Mouse (Mus musculus) ZHBTc4 (cell line): ENCODE measurements around the gene St6galnac5.
A peak's percentile ranks its signal among the peaks of the same experiment; 100 is the strongest.

ENCODE experiments used
- DNase-seq: peaks from one replicate; pipeline ENCODE4 v3.0.0-alpha.2; 2011; ENCODE audit warnings: low read depth, low spot score

Gene St6galnac5

DNA sequence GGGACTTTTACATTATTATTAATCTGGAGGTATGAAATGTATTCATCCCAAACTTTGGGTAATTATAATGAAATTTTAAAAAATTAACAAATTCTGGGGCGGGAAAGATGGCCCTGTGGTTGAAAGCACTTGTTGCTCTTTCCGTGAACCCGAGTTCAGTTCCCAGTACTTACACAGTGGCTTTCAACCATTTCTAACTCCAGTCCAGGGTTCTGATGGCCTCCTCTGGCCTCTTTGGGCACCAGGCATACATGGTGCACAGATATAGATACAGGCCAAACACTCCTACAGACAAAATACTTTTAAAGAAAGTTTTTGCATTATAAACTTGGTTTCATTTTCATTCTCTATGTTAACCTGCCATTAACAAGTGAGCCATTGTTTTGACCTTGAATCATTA is 68.4 kb downstream of the St6galnac5 start:
- no peak for DNase-seq

DNA sequence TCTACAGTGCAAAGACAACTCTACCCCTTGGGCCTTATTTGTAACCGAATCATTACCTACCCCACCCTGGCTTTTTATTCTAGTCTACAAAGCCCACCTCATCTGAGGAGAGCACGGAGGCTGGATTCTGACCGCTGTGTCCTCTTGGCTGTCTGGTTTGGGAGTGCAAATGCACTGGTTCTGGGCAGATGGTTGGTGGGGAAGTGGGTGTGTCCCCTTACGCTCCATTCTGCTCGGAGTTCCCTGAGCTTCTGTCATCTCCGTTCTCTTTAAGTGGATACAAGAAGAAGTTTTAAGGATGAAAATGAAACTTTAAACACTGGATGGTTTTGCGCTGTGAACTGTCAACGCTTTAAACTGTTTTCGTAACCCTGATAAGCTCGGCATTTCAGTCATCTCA is 68.9 kb downstream of the St6galnac5 start:
- DNase-seq, result no peak

DNA sequence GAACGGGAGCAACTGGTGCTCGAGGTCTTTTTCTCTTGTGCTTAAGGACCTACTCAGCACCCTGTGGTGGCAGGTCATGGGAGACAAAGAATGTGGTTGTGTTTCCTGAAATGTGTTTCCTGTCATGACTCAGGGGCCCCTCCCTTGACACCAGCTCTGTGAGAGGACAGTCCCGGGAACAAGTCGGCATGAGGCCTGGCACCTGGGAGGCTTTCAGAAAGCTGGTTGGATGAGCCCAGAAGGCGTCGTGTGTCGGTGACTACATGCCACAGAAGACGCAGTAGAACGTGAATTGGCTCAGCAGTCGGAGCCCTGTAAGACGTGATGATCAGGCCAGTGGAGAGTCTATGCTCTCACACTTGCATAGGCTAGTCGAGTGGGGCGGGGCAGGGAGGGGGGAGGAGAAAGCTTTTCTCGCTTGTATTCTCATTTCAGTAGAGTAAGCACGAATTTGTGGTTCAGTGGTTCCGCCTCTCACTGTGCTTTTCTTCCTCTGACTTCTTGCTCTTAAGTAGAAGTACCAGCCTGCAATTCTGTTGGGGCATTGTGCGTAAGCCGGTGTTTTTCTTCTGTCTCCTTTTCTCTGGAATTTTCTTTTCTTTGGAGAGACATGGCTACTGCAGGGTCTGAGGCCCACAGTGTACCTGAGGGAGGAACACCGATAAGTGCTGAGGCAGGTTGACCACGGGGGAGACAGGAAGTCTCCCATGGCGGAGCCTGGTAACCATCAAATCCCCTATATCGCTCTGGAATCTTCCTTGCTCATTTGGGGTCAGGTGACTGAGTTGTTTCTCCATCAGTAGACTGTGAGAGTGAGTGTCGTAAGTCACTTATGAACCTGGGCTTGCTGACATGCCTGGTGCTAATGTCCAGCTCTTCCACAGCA is 69.6 kb downstream of the St6galnac5 start:
- peak; percentile 25 for DNase-seq

DNA sequence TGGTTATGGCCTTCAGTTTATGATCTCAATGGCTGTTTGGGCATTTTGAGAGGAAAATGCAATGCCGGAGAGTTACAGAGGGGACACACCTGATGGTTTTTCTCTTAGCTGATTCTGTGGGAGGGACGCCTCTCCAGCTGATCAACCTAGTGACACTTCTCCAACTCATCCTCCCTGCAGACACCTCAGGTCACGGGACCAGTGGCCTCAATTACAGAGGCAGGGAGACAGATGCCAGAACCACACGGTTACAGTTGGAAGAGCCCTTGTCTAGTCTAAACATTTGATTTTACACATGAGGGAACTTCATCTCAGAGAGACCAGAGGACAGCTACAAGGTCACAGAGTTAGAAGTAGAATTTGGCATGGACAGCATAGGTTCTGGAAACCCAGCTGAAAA is 70.5 kb downstream of the St6galnac5 start:
- DNase-seq, result no peak

DNA sequence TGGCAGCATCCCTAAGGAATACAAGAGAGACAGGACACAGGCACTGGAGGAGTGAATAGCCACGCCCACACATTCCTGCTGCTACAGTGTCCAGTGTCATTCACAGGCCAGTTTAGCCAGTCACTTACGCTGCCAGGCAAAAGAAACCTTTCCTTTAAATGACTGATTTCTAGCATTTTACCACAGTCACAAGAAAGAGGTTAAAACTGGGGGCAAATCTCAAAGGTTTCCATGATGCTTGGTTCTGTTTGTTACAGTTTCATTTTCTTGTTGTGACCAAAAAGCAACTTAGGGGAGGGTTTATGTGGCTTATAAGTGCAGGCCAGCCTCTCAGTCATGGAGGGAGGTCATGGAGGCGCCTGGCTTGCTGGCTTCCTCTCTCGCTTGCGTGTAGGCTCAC is 74.4 kb downstream of the St6galnac5 start:
- DNase-seq, result no peak

DNA sequence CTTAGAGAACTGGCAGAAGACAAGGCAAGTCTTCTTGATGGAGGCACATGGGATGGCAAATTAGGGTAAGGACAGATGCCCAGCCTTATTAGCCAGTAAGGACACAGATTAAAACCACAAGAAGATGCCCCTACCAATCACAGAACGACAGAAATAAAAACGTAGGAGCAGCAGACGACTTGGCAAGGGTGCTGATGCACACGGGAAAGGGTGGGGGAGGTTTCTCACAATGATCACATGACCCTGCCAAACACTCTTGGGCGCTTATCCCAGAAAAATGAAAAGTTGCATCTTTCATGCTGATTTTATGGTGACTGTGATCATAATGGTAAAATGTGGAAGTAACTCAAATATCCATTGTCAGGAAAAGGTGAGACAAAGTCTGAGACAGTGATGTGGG is 75.0 kb downstream of the St6galnac5 start:
- no peak for DNase-seq

DNA sequence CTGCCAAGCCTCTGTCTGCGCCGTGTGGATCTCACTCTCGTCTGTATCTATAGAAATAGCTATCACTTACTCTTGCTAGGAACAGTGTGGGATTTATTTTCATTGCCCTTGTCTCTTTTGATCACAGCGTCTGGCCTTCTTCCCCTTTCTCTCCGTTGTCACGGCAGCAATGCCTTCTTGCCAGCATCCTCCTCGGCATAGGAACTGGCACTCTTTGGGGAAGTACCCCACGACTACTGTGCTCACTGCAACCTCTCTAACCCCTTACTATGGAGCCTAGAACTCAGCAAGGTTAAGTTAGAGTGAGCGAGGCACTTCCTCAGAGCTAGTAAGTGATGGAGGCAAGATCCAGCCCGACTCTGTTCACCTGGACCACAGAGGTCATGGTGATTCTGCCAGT is 76.2 kb downstream of the St6galnac5 start:
- no peak for DNase-seq

DNA sequence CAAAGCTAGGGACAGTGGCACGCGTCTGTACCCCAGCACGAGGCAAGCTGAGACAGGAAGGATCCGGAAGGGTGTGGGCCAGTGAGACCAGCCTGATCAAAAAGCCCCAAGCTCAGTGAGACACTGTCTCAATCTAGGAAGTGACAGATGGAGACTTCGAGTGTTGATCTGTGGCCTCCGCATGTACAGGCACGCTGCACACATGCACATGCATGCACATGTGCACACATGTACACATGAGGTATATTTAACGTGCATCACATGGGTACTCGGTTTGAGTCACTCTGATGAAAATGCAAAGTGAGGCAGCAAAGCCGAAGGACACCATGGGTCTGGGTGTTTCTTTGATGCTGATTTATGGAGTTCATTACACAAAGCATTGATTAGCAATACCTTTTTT is 77.0 kb downstream of the St6galnac5 start:
- DNase-seq, result no peak

DNA sequence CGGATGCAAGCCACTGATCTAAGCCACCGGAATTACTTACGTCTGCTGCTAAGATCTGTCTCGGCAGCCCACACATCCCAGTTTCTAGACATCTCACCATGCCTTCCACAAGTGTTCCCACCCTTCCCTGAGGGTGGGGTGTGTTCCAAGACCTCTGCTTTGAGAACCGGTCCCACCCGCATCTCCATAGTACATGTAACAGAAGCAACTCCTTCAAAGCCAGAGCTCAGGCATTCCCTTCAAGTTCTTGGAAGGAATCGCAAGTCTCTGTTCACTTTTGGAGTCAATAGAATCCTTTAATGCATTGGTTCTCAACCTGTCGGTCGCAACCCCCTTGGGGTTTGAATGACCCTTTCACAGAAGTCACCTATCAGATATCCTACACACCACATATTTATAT is 83.1 kb downstream of the St6galnac5 start:
- DNase-seq, result peak; percentile 87

DNA sequence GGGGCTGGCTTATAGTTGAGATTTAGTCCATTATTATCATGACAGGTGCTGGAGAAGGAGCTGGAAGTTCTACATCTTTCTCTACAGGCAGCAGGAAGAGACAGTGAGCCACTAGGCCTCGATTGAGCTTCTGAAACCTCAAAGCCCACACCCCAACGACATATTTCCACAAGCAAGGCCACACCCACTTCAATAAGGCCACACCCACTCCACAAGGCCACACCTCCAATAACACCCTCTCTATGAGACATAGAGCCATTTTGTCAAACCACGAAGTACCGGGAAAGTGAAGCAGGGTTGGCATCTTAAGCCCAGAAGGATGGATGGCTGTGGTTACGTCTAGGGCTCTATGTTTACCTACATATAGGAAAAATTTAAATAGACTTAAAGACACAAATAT is 84.8 kb downstream of the St6galnac5 start:
- no peak for DNase-seq

DNA sequence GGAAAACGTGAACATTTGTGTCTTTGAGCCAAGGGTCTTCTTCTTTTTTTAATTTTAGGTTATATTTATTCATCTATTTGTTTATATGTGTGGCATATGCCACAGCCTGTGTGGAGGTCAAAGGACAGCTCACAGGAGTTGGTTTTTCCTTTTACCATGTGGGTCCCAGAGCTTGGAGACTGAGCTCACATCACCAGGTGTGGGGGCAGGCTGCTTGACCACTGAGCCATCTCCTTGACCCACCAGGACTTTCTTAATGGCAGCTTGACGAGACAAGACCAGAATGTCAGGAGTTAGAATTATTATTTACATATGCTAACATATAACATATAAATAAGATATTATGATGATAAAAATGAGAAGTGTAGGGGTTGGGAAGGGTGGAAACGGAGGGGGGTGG is 85.9 kb downstream of the St6galnac5 start:
- DNase-seq, result no peak

DNA sequence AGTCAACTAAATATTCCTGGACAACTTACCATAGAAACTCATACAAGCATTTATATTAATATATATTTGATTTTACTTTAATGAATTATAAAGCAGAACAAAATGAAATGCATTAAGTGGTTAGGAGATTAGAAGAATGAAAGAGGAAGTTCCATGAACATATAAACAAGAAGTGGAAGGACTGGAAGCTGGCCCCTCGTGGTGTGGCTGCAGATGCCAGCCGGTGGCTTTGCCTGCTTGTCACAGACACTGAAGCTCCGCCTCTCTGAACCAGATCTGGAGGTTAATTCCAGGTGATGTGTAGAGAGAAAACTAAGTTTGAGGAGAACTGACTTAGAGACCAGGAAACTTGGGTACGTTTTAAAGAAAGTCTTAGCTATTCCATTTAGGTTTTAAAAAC is 87.1 kb downstream of the St6galnac5 start:
- no peak for DNase-seq

DNA sequence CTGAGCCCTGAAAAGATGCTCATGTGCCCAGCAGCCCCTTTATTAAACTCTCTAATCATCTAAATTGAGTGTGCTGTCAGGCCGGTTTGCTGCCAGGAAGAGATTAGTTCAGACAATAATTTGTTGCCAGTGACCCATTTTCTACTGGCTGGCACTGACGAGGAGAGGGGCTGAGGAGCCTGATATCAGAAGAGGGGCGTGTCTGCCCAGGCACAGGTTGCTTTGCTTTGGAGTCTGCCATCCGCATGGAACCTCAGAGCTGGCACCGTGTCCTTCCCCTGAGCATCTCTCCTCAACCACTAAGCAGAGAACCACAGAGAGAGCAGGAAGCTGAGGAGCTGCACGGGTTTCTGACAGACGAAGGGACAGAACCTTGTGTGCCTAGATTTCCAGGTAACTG is 93.9 kb downstream of the St6galnac5 start:
- no peak for DNase-seq

DNA sequence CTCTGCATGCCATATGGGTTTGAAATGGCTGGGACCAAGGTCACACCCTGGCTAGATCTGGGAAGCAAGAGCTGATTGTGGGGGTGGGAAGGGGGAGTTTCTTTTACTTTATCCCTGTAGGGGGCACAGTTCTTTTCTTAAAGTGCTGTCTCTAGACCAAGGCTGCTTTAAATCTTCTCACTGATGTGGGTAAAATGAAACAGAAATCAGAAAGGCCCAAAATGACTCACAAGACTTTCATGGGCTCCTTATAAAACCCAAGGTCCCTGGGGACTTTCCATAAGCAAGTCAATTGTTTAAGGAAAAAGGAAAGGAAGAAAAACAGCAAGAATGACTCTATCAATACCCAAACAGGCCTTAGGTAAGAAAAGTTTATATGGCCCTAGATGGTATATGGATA is 95.3 kb downstream of the St6galnac5 start:
- no peak for DNase-seq

DNA sequence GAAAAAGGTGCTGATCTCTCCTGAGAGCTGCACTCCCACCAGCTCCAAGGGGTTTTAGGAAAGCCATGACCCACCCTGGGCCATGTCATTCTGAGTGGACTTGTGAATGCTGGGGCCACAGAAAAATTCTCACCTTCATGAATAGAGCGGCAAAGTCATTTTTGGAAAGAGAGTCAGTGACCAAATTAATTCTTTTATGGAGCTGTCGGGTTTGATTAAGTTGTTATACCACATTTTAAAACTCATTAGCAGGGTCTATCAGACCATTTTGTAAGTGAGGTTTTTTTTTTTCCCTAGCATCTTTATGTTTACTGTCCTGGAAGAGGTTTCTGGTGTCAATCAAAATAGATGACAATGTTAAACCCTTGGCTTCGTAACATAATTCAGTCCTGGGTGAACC is 98.5 kb downstream of the St6galnac5 start:
- no peak for DNase-seq

DNA sequence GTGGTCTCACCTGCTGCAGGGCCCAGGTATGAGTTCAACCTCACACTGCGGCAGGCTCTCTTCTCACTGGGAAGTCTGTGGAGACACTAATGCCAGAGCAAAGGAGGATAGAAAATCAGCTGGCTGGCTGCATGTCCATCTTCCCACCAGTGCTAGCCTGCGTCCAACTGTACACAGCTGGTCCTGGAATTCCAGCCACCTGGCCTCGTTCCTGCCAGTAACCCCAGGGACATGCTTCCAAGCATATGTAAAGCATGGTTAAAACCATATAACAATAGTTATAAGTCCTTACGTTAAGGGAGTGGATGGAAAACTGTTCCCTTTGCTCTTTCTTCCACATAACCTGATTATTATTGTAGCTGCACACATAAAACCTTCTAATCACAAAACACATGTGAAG is 100.3 kb downstream of the St6galnac5 start:
- no peak for DNase-seq

DNA sequence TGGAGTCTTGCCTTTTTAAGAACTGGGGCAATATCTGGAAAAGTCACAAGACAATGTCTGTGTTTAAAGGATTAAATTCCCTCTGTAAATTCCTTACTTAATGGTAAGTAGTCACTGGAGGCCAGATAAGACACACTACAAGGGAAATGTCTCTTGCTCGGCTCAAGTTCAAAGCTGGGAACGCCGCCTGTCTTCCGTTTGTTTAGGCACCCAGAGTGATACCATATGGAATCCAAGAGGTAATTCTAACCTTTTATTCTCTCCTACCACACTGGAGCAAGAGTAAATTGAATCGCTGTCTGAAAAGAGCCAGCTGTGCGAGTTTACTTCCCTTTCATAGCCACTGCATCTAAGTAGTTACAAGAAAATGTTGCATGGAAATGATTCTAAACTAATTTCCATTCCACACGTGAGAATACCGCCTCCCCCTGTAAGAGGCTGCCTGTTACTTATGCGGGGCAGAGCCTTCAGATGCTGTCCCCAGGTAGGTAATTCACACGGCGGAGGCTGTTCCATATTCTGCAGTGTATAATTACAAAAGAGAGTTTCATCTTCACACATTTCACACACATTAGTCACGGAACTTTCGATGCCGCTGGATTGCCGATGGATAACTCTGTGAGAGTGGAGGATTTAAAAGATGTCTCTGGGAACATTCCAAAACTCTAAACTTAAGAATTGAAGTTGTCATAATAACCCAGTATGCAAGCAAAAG is 101.8 kb downstream of the St6galnac5 start:
- DNase-seq, result no peak

DNA sequence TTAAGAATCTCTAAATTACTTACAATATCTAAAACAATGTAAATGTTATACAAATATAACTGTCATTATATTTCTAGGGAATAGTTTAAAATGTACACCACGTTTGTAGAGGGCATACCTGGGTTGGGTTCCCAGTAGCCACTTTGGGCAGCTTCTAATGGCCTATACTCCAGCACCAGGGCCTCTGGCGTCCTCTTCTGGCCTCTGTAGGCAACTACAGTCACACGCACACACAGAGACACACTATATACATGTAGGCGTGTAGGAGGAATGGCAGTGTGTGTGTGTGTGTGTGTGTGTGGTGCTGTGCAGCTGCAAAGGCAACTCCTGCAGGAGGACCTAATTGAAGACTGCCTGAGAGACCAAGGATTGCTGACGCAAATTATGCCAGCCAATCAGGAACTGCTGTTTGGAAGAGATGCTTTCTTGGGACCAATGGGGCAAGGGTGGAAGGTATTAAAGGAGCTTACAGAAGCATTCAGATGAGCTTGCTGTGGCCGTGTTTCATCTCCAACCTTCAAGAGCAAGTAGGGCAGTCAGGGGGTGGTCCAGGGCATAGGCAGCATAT is 106.2 kb downstream of the St6galnac5 start:
- DNase-seq, result peak; percentile 16

DNA sequence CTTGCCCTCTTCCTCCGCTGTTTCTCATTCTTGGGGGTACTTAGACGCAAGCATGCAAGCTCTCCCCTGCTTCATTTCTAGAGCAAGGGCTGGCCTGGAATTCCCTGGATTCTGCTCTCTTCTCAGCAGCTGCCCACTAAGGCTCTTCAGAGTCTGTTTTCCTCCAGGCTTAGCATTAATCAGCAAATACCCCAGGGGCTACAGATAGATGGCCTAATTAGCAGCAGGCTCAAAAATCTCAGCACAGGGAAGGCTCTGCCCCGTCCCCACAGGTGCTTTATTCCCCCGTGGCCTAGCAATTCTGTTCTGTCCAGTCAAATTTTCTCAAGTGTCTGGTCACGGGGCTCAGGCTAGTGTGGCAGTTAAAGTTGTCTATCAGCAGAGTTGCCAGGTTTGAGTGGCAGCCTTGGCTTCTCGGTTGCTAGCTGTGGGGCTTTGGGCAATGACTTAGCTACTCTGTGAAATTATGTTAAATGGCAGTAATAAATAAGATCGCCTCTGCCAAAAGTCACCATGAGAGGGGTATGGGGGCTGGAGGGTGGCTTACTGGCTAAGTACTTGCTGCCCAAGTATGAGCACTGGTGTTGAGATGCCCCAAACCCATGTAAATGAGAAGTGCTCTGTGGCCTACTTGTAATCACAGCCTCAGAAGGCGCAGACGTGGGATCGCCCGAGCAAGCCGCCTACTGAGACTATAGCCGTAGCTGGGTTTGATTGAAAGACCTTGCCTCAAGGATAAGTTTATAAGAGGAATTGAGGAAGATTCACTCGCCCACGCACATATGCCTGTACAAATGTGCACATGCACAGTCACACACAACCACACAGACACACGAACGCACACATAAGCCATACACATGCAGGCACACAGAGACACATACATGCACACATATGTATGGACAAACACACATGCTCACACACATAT is 107.4 kb downstream of the St6galnac5 start:
- no peak for DNase-seq

DNA sequence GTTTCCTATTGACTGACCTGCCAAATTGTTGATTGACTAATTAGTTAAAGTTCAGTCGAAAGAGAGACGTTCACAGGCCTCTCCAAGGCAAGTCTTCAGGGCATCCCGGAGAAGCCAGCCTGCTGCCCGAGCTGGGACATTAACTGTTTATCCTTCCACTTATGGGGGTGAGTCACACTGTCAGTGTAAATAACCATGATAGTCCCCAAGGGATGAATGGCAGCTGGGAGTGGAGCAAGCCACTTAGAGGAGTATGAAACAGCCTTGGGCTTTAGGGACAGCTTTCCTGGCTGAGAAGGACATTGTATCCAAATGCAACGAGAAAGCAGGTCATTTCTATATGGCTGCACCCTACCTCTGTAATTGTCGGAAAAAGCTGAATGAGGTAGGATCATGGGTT is 109.5 kb downstream of the St6galnac5 start:
- DNase-seq, result no peak

DNA sequence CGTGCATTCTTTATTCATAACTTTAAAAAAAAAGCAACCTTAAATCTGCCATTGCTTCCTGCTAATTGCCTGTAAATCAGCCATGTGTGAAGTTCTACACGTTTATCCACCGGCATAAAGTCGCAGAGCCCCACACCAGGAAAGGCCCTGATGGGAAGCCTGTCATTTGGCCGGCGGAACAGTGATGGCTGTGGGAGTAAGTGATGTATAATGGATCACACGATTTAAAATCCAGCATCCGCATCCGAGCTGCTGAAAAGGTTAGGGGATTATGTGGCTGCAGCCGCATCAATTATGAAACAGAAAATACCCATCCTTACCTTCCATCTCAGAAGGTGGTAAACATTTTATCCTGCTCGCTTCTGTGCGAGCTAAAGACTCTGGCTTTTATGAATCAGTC is 110.0 kb downstream of the St6galnac5 start:
- DNase-seq, result no peak
